Mouse (Mus musculus): ENCODE measurements around the gene Als2cr12. TPM values are rescaled to one million over a fixed set of nuclear protein-coding genes. Genes with fewer than 3 reads are reported as not detected.
"Not testable (repeated sequence)": the region's sequence is repeated elsewhere in the genome, so short reads cannot be mapped to it uniquely, and the experiment has no call there.

Gene Als2cr12
- total RNA-seq, 2 experiments from 2014 or later, result not detected

DNA sequence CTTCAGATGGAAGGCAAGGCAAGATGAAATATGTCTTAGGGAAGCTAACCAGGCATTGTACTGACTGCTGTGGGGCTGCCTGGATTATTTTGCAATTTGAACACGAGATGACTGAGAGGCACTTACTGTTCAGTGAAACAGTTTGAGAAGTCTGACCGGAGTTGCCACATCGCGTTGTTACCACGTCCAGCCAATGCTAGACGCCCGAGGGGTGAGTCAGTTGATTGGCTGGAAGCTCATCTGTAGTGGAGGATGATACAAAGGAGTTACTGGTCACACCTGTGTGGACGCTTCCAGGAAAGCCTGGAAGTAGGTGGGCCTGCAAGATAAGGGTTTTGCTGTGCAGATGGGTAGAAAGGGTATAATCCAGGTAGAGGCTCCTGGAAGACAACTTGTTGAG lies 24.3 kb upstream of the Als2cr12 start:
- DNase-seq (ENCODE audit: low spot score in 2 of 2), result no peak

DNA sequence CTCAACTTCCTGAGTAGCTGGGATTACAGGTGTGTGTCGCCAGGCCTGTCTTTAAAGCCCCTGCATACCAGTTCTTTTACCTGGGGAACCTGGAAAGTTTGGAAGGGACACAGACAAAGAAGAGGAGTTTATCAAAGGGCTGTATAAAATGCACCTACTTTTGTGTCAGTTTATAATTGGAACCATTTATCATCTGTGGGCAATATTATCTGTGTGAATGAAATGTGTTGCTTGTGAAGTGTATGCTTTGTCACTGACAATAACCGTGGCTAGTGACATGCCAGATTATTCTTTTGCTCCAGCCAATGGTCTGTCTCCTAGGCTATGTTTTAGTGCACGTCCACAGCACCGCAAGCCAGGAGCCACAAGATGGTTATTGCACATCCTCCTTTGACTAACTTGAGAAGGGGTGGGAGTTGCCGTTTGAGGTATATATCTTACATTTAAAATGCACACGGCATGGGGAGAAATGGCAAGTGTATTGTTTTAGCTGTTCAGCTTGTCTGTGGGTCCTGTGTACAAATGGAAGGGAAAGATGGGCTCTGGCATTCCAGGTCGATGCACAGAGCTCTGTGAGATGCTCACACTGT lies 23.7 kb upstream of the Als2cr12 start:
- no peak for DNase-seq (ENCODE audit: low spot score in 2 of 2)

GRCm38 (mm10) chr1:58717589-58718270 lies 21.9 kb upstream of the Als2cr12 start:
- DNase-seq (ENCODE audit: low spot score in 2 of 2), result no peak

DNA sequence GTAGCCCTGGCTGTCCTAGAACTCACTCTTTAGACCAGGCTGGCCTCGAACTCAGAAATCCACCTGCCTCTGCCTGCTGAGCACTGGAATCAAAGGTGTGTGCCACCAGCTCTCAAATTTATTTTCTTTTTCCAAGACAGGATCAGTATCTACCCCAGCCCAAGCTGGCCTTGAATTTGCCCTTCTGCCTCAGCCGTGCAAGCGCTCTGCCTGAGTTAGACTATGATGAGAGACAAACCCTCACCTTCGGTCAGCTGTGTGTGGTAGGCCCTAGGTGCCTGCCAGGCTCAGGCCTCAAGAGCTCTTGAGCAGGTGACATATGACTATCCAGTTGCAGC lies 21.1 kb upstream of the Als2cr12 start:
- no peak for DNase-seq (ENCODE audit: low spot score in 2 of 2)

DNA sequence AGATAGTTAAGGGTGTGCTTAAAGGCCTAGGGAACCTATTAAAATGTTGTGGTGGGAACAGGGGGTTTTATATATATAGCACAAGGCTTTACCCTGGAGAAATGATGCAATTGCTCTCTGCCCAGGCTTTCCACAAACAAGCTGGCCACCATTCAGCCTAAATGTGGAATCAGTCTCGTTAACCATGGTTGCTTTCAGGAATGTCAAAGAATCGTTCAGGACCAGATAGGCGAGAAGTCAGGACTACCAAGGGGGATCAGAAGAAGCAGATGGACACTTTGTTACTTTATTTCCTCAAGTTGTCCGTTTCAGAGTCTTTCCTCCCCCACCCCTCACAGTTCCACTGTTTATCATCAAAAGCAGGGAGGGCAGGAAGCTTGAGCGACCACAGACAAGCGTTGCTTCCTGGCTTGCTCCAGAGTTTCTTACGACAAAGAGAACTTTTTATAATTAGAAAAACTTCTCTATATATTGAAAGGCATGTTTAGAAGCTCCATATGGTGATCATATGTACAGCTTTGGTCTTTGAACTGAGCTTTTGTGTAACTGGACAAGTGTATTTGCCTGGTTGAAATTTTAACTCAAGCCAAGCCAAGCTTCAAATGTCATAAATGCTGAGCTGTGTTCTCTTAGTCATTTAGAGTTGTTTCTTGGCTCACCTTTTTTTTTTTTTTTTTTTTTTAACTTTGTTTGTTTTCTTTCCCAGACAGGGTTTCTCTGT lies 20.5 kb upstream of the Als2cr12 start:
- DNase-seq (ENCODE audit: low spot score in 2 of 2), result no peak

- DNase-seq (ENCODE audit: low spot score in 2 of 2), result no peak
Observed at GRCm38 (mm10) chr1:58715536-58715935, 19.7 kb upstream of the Als2cr12 start.

DNA sequence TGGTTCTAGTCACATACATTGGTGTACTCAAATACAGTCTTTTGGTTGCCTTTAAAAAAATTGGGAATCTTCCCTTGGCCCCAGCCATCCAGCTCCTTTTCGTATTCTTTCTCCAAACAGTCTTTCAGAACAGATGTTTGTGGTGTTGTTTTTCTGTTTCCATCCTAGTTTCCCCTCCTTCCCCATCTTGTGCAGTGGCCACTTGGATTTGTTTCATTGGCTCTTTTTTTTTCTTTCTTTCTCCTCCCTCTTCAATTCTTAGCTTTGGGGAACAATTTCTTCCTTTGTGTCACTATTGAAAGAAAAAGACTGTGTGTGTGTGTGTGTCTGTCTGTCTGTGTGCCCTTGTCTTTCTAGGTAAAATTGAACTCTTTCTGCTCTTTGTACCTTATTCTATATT lies 18.6 kb upstream of the Als2cr12 start:
- no peak for DNase-seq (ENCODE audit: low spot score in 2 of 2)

DNA sequence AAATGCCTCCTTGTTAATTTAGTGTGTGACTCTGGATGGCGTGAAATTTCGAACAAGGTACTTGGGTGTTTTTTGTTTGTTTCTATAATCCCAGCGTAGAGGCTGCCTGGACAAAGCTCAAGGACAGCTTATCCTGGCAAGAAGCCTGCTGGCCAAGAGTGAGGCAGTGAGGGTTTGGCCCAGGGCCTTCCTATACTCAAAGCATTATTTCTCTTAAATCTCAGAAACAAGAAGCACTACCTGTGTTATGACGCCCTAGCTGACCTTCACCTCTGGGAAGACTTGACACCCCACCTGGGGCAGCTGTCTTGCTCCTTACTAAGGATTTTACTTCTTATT lies 18.1 kb upstream of the Als2cr12 start:
- DNase-seq (ENCODE audit: low spot score in 2 of 2), result peak in 1 of 2 experiments; percentile 35

- DNase-seq (ENCODE audit: low spot score in 2 of 2), result peak; percentile 23 to 27
Observed at GRCm38 (mm10) chr1:58713081-58713892, 17.5 kb upstream of the Als2cr12 start.

DNA sequence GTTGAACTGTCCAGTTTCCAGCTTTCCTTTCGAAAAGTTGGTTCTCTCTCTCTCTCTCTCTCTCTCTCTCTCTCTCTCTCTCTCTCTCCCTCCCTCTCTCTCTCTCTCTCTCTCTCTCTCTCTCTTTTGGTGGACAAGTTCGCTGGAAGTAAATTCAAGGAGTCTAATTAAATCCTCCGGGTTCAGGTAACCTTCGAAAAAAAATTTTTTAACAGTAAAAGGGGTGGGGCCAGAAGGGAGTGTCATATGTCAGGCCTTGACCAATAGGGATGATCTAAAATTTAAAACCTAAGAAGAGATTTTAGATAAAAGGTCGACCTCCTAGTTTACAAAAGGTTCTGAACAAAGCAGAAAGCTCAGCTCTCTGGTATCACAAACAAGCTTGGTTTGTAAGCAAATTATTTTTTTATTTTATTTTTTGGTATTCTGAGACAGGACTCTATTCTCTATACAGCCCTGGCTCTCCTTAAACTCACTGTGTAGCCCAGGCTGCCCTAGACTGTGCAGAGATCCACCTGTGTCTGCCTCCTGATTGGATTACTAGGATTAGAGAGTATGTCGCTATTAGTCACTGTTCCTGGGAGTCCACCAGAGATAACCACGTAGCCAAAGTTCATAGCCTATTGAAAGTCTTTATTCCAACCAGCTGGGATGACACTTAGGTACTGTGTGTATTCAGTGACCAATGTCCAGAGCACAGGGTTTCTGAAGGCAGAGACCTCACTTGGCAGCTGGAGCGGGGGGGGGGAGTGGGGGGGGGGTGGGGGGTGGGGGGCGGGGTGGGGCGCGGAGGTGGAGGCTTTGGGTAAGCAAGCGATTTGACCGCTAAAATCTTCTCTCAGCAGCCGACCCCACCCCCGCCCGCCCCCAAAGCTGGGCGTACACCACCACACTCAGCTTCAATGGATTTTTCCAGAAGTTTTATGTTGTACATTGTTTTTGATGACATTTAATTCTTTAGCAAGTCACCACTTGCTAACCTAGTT lies 16.6 kb upstream of the Als2cr12 start:
- no peak for DNase-seq (ENCODE audit: low spot score in 2 of 2)

DNA sequence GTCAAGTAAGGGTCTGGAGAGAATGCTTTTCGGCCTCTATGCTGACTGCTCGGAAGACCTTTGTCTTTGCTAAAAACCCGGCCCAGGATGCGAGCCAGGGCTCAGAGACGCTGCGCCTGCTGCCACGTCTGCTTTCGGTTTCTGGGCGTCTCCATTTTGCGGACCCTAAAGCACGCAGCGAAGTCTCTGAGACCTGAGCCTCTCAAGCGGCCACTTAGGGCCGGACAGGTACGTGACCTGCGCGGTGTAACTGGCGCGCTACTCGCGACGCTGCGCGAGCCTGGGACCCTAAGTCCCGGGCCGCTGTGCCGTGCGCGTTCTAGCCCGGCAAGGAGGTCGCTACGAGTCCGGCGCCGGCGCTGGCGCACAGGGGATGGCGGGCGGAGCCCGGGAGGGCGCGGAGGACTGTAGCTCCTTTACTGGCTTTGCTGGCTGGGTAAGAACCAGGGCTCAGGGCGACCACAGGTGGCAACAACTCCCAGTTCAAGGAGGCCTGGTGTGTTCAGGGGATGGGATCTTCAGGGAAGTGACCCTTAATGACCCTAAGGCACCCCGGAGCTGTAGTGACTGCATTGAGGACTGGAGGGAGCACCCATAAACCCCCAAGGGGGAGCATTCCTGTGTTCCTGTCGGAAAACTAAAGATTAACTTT lies 15.7 kb upstream of the Als2cr12 start, which contains the start of gene Cflar:
Gene Cflar (plus strand): TSS at position 144 of the 652 bp plus-strand sequence.
- peak; percentile 47 to 54 for DNase-seq (ENCODE audit: low spot score in 2 of 2)

- DNase-seq (ENCODE audit: low spot score in 2 of 2), result no peak
Observed at GRCm38 (mm10) chr1:58710711-58711364, 15.0 kb upstream of the Als2cr12 start.

- not testable (repeated sequence) for DNase-seq (ENCODE audit: low spot score in 2 of 2)
Observed at GRCm38 (mm10) chr1:58710043-58710442, 14.3 kb upstream of the Als2cr12 start.

- DNase-seq (ENCODE audit: low spot score in 2 of 2), result not testable (repeated sequence)
Observed at GRCm38 (mm10) chr1:58700580-58701162, 4.9 kb upstream of the Als2cr12 start.

DNA sequence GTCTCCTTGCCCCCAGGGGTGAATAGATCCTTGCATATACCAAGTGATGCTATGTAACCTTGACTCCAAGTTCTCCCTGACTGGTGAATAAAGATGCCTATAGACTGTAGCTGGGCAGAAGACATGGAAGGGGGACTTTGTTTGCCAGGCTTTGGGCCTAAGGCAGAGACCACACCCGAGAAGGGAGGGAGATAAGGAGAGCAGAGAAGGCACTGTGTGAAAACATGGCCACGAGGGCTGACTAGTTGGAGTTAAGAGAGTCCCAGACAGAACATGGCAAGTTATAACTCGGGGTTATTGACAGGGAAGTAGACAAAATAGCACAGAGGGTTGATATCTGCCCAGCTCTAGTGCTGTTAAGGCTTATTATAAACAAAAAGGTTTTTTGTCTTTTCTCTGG lies 4.2 kb upstream of the Als2cr12 start:
- DNase-seq (ENCODE audit: low spot score in 2 of 2), result no peak

GRCm38 (mm10) chr1:58698781-58699180 lies 3.0 kb upstream of the Als2cr12 start:
- DNase-seq (ENCODE audit: low spot score in 2 of 2), result no peak

- peak in 1 of 2 experiments; percentile 61 for DNase-seq (ENCODE audit: low spot score in 2 of 2)
Observed at GRCm38 (mm10) chr1:58697607-58698006, 1.8 kb upstream of the Als2cr12 start.

- DNase-seq (ENCODE audit: low spot score in 2 of 2), result no peak
Observed at GRCm38 (mm10) chr1:58693696-58694095, 2.1 kb downstream of the Als2cr12 start.

DNA sequence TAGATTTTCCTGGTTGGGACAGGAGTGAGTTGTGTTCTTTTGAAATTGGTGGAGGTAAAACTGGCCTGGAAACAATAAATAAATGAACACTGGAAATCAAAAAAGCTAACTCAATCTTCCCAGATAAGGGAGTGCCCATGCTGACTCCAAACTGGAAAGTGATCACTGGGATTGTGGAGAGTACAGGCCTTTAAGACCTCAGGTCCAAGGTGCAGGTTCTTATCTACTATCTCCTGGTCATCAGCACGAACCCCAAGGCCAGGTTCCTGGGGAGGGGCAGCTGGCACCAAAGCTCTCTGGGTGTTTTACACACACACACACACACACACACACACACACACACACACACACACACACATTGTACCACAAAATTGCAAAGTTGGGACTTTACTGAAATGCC lies 4.1 kb downstream of the Als2cr12 start:
- DNase-seq (ENCODE audit: low spot score in 2 of 2), result not testable (repeated sequence)
